Mouse (Mus musculus) 3134 (cell line): Measurements from ENCODE around the gene Cpsf4.
"Not testable (repeated sequence)": the region's sequence is repeated elsewhere in the genome, so short reads cannot be mapped to it uniquely, and the experiment has no call there.

ENCODE experiments used
- DNase-seq: peaks from one replicate; pipeline ENCODE4 v3.0.0-alpha.2; 2011; ENCODE audit warnings: low spot score; ENCODE audit not compliant: insufficient read length; ENCODE audit errors: extremely low read depth

The Cpsf4 gene

DNA sequence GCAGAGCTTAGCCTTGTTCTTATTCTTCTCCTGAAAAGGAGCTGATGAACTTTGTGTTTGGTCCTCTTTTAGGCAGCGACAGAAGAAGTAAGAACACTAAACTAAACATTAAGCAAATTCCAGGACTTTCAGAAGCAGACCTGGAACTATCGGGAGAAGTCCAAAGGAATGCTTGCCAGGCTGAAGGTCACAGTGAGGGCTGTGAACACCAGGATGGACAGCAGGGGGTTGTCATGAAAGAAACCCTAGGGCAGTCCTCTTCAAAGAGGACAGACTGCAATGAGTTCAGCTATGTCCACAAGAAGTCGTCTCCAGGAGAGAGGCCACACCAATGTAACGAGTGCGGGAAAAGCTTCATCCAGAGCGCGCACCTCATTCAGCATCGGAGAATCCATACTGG lies 53.0 kb downstream of the Cpsf4 start:
- DNase-seq = no peak

- DNase-seq = no peak
Measured at GRCm38 (mm10) chr5:145222840-145223239, 55.8 kb downstream of the Cpsf4 start.

- DNase-seq = no peak
Measured at GRCm38 (mm10) chr5:145223395-145223794, 56.4 kb downstream of the Cpsf4 start.

DNA sequence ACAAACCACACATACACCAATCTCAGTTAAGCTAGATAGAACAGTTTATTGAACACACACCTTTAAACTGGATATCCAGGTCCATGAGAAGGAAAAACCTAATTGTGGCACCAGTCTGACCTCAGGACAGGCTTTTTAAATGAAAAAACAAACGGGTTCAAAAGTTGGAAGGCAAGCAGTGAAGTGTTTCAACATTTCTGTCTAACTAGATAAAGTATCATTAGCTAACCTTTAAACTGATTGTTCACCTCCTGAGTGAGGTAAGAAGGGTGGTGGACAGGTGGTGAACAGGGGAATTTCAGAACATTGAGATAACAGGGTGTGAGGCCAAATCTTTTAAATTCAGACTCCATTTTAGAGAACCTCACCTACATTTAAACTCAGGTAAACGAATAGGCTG lies 59.4 kb downstream of the Cpsf4 start:
- no peak for DNase-seq

- not testable (repeated sequence) for DNase-seq
Measured at GRCm38 (mm10) chr5:145229283-145229682, 62.3 kb downstream of the Cpsf4 start.

DNA sequence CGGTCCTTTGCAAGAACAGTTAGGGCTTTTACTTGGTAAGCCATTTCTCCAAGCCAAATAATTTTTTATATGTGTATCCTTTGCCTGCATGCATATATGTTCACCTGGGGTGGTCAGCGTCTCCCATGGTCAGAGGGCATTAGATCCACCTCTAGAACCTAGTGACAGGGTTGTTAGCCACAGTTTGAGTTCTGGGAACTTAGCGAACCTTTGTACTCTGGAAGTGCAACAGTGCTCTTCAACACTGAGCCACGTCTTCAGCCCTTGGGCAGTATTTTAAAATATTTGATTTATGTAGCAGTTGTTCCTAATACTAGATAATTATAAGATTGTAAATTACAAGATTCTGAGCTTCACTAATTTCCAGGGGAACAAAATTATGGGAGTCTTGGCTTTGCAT lies 63.6 kb downstream of the Cpsf4 start:
- no peak for DNase-seq

DNA sequence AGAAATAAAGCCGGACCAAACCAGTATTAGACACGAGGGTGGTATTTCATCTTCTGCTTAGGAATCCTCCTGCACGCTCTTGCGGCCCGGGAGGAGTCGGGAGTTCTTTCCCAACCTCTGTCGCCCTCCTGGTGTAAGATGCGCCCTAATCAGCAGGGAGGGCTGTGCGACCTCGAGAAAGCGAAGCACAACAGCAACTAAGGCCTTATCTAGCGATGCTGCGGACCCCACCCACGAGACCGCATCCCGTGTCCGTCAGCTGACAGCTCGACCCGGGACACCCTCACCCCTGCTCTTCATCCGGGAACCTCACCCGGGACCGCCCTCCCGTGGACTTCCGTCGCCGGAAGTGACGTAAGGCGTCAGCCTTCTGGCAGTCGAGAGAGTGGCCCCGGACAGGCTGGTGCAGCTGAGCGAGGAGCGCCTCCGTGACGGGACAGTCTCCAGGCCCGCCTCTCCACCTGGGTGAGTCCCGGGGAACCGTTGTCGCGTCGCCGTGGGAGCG lies 64.4 kb downstream of the Cpsf4 start, which contains the start of gene Zfp655:
TSS of gene Zfp655 (plus strand) at position 349 of the 505 bp plus-strand sequence.
- peak; percentile 97 for DNase-seq
